Mouse (Mus musculus) midbrain, postnatal 0 days (tissue): ENCODE results near the gene Spire2. TPM values are rescaled to one million over a fixed set of nuclear protein-coding genes. Genes with fewer than 3 reads are reported as not detected.

ENCODE experiments used
- ATAC-seq: fragments of 200-750 bp; cut with Nextera tagmentation; 2 replicates; pipeline ENCODE4 v1.8.0; 2017; ENCODE audit warnings: moderate number of reproducible peaks, mild to moderate bottlenecking, moderate TSS enrichment, moderate library complexity; ENCODE audit not compliant: low FRiP score
- DNase-seq: peaks from one replicate; pipeline ENCODE4 v3.0.0-alpha.2; 2015; ENCODE audit warnings: low spot score
- H3K27ac ChIP-seq: fragments of 300-500 bp; sonication (generic); 2 replicates; pipeline ENCODE4 v1.5.1; 2014; ENCODE audit warnings: low read depth, mild to moderate bottlenecking, low read length, mixed read lengths
- H3K27me3 ChIP-seq: fragments of 300-500 bp; sonication (generic); 2 replicates; pipeline ENCODE4 v1.6.1; 2014; ENCODE audit warnings: low read length, control low read depth, mixed read lengths; ENCODE audit not compliant: insufficient read depth
- H3K36me3 ChIP-seq: fragments of 300-500 bp; sonication (generic); 2 replicates; pipeline ENCODE4 v1.6.1; 2014; ENCODE audit warnings: low read length, control low read depth, mixed read lengths; ENCODE audit not compliant: insufficient read depth
- H3K4me1 ChIP-seq: fragments of 300-500 bp; sonication (generic); 2 replicates; pipeline ENCODE4 v1.6.1; 2014; ENCODE audit warnings: mild to moderate bottlenecking, control low read depth, antibody characterized with exemption, low read length, mixed read lengths; ENCODE audit not compliant: insufficient read depth
- H3K4me2 ChIP-seq: fragments of 300-500 bp; sonication (generic); 2 replicates; pipeline ENCODE4 v1.6.1; 2014; ENCODE audit warnings: low read depth, mild to moderate bottlenecking, low read length, mixed read lengths; ENCODE audit not compliant: poor library complexity, severe bottlenecking
- H3K4me3 ChIP-seq: fragments of 300-500 bp; sonication (generic); 2 replicates; pipeline ENCODE4 v1.5.1; 2014; ENCODE audit warnings: low read depth, mild to moderate bottlenecking, low read length, moderate library complexity
- H3K9ac ChIP-seq: fragments of 300-500 bp; sonication (generic); replicated peaks from 2 replicates; pipeline ENCODE4 v1.6.1; 2014; ENCODE audit warnings: mild to moderate bottlenecking, low read length, moderate library complexity, mixed read lengths; ENCODE audit not compliant: poor library complexity, severe bottlenecking
- H3K9me3 ChIP-seq: fragments of 300-500 bp; sonication (generic); 2 replicates; pipeline ENCODE4 v1.6.1; 2016; ENCODE audit warnings: low read length, control low read depth
- CTCF ChIP-seq: IDR thresholded peaks from 2 replicates; pipeline ENCODE4 v1.5.1; 2016; ENCODE audit warnings: antibody characterized with exemption, mild to moderate bottlenecking
- WGBS: fragments of 180-500 bp; shearing (Covaris S2); extraction: QIAGEN DNeasy Blood & Tissue Kit; methylation state at CpG from one replicate; pipeline ENCODE4 v1.1.7; 2014; 5-methylcytosine and 5-hydroxymethylcytosine counted together
- polyA plus RNA-seq: library from polyadenylated mRNA; unstranded; fragments of >200 nt; fragmentation: Nextera tagmentation; extraction: Ambion mirVana; gene quantifications from 2 replicates; pipeline ENCODE4 v1.2.1, GENCODE M21; 2015
- total RNA-seq: library from RNA; depleted of rRNA; stranded (reverse); fragments of >200 nt; gene quantifications from 2 replicates; pipeline ENCODE4 v1.2.3, GENCODE M21; 2014

The Spire2 gene
- total and polyA plus RNA-seq, 2 experiments from 2014 or later: 28.0 to 44.1 TPM

GRCm38 (mm10) chr8:123330701-123331100, 1.8 kb upstream of the Spire2 start:
- WGBS: 80% methylated on average over 6 of the region's 6 CpGs
- DNase-seq: no peak
- H3K4me1 ChIP-seq: peaks cover 10% of the 10 kb centered on the region; the same call in 1 of the 2 replicates
- H3K4me2 ChIP-seq: no peak overlapping the region
- H3K9me3 ChIP-seq: no peaks in the 10 kb centered on the region
- no peaks in the 10 kb centered on the region for H3K27me3 ChIP-seq
- no peak for TF ChIP-seq CTCF
- H3K27ac ChIP-seq: 0 out of 2 replicates have a peak overlapping the region, but pooled peaks have one; percentile 12
- no peaks in the 10 kb centered on the region for H3K36me3 ChIP-seq
- H3K9ac ChIP-seq: no peak overlapping the region
- ATAC-seq: no peak
- no peak overlapping the region for H3K4me3 ChIP-seq

GRCm38 (mm10) chr8:123331301-123331700, 1.2 kb upstream of the Spire2 start:
- no peak overlapping the region for H3K9ac ChIP-seq
- 77% methylated on average over 2 of the region's 2 CpGs for WGBS

GRCm38 (mm10) chr8:123331810-123332209, 703 bp upstream of the Spire2 start:
- ATAC-seq: peak; percentile 18; the same call in 1 of the 2 replicates
- TF ChIP-seq CTCF: no peak
- 19% methylated on average over 8 of the region's 8 CpGs for WGBS

More at GRCm38 (mm10) chr8:123331301-123331700, 1.2 kb upstream of the Spire2 start:
- TF ChIP-seq CTCF: no peak
- Histone ChIP-seq H3K4me2 (peak overlapping the region; percentile 79), H3K36me3 (no peaks in the 10 kb centered on the region), H3K4me1 (peaks cover 10% of the 10 kb centered on the region; the same call in 1 of the 2 replicates), H3K9me3 (no peaks in the 10 kb centered on the region), H3K27me3 (no peaks in the 10 kb centered on the region), H3K27ac (peak overlapping the region; percentile 94), H3K4me3 (peak overlapping the region; percentile 85)
- no peak for ATAC-seq
- no peak for DNase-seq

GRCm38 (mm10) chr8:123333091-123333587, 626 bp downstream of the Spire2 start:
- Histone ChIP-seq H3K36me3 (no peaks in the 10 kb centered on the region), H3K4me3 (peak overlapping the region; percentile 85), H3K4me1 (peaks cover 10% of the 10 kb centered on the region; the same call in 1 of the 2 replicates), H3K9me3 (no peaks in the 10 kb centered on the region), H3K9ac (peak overlapping the region; percentile 86), H3K27me3 (no peaks in the 10 kb centered on the region), H3K4me2 (peak overlapping the region; percentile 79), H3K27ac (peak overlapping the region; percentile 94)
- TF ChIP-seq CTCF: no peak
- DNase-seq: peak; percentile 44
- 4% methylated on average over 18 of the region's 21 CpGs for WGBS
- ATAC-seq: peak; percentile 63

More at GRCm38 (mm10) chr8:123331810-123332209, 703 bp upstream of the Spire2 start:
- Histone ChIP-seq H3K36me3 (no peaks in the 10 kb centered on the region), H3K9me3 (no peaks in the 10 kb centered on the region), H3K9ac (peak overlapping the region; percentile 86), H3K4me2 (peak overlapping the region; percentile 79), H3K27me3 (no peaks in the 10 kb centered on the region), H3K27ac (peak overlapping the region; percentile 94), H3K4me1 (peaks cover 10% of the 10 kb centered on the region; the same call in 1 of the 2 replicates), H3K4me3 (peak overlapping the region; percentile 85)
- no peak for DNase-seq

- no peak for TF ChIP-seq CTCF
- Histone ChIP-seq H3K9ac (peak overlapping the region; percentile 86), H3K9me3 (no peaks in the 10 kb centered on the region), H3K36me3 (no peaks in the 10 kb centered on the region), H3K4me2 (peak overlapping the region; percentile 79), H3K4me3 (peak overlapping the region; percentile 85), H3K4me1 (peaks cover 10% of the 10 kb centered on the region; the same call in 1 of the 2 replicates), H3K27me3 (no peaks in the 10 kb centered on the region), H3K27ac (peak overlapping the region; percentile 94)
- ATAC-seq: no peak
- peak; percentile 21 for DNase-seq
- under 1% methylated on average over 7 of the region's 7 CpGs for WGBS
Measured at GRCm38 (mm10) chr8:123333864-123334263, 1.4 kb downstream of the Spire2 start.

- no peak for TF ChIP-seq CTCF
- Histone ChIP-seq H3K9me3 (no peaks in the 10 kb centered on the region), H3K4me3 (peak overlapping the region; percentile 85), H3K9ac (peak overlapping the region; percentile 86), H3K4me1 (peaks cover 10% of the 10 kb centered on the region; the same call in 1 of the 2 replicates), H3K36me3 (no peaks in the 10 kb centered on the region), H3K4me2 (peak overlapping the region; percentile 79), H3K27me3 (no peaks in the 10 kb centered on the region), H3K27ac (peak overlapping the region; percentile 94)
- no peak for ATAC-seq
- 4% methylated on average over 1 of the region's 1 CpGs for WGBS
- DNase-seq: no peak
Measured at GRCm38 (mm10) chr8:123334467-123334866, 2.0 kb downstream of the Spire2 start.
